Mouse (Mus musculus): ENCODE data around the gene Olfr689.
"Not testable (repeated sequence)": the region's sequence is repeated elsewhere in the genome, so short reads cannot be mapped to it uniquely, and the experiment has no call there.

Gene Olfr689

GRCm38 (mm10) chr7:105310865-105311264 is at the start of gene Olfr689:
Gene Olfr689 (plus strand): TSS chr7:105311165.
- no peak for DNase-seq

GRCm38 (mm10) chr7:105272426-105272825 is 38.5 kb upstream of the Olfr689 start:
- DNase-seq, result no peak

DNA sequence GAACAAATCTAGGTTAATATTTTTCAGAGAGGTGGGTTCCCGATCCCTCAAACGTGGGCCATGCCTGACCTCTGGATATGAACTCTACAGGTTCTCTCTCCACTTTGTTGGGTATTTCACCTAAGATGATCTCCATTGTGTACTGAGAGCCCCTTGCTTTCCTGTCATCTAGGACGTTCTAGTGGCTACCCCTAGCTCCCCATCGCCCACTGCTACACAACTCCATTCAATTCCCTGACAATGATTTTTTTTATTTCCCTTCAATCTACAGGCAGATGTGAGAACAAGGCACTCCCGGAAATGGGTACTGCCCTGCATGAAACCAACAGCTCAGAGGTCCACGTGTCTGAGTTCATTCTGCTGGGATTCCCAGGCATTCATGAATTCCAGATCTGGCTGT is 23.2 kb upstream of the Olfr689 start, which contains the start of gene Olfr688:
Olfr688 (plus strand) TSS at position 301 of the 400 bp plus-strand sequence.
- DNase-seq, result no peak

- DNase-seq, result no peak
Observed at GRCm38 (mm10) chr7:105290051-105290450, 20.9 kb upstream of the Olfr689 start.

DNA sequence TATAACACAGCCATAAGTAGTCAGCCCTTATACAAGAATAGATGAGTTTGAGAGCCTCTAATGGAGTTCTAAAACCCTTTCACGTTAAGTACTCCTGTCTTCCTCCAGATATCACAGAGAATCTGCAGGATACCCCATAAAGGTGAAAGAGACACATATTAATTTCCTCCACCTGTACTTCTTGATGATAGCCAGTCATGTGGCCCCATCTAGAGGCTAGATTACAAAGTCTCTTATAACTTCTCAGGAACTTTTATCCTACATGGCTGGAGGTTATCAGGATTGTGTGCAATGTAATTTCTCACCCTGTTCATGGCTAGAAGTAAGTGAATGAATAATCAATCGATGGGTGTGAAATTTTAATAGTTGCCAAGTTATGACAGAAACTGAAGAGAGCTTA is 14.3 kb downstream of the Olfr689 start:
- DNase-seq, result no peak

- DNase-seq, result no peak
Observed at GRCm38 (mm10) chr7:105334004-105334403, 23.0 kb downstream of the Olfr689 start, which contains the start of gene Olfr690. Gene Olfr690 (minus strand): TSS chr7:105334104.

DNA sequence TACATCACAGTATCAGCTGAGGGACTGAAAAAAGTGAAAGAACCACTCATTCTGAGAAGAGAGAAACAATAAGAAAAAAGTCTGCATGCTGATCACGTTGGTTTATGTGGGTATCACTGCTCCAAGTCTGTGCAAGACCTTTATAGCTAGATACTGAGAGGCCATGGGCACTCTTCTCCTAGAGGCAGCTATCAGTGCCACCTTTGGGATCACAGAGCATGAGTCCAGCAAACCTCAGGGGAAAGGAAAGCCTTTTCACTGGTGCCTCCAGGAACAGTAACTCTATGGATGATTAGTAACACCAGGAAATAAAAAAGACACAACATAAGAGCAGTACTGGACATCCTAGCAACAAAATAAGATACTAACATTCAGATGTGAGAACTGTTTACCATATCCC is 31.2 kb downstream of the Olfr689 start, which contains the start of gene Olfr691:
Olfr691 (minus strand) TSS at position 101 of the 400 bp plus-strand sequence.
- DNase-seq, result no peak

DNA sequence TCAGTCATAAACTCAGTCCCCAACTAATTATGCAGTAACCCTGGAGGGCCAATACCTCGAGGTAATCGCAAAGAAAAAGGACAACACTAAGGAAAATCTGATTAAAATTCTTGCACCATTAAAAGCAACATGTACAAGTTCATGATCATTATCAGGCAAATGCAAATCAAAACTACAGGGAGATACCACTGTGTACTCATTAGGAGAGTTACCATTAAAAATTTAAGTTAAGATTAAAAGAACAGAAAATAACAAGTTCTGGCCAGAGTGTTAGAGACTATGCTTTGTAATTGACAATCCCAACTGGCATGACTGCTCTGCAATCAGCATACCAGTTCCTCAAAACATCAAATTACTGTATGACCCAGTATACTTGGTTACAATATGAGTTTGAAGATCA is 31.8 kb downstream of the Olfr689 start:
- DNase-seq, result no peak

GRCm38 (mm10) chr7:105356064-105356463 is 45.1 kb downstream of the Olfr689 start:
- DNase-seq, result not testable (repeated sequence)

DNA sequence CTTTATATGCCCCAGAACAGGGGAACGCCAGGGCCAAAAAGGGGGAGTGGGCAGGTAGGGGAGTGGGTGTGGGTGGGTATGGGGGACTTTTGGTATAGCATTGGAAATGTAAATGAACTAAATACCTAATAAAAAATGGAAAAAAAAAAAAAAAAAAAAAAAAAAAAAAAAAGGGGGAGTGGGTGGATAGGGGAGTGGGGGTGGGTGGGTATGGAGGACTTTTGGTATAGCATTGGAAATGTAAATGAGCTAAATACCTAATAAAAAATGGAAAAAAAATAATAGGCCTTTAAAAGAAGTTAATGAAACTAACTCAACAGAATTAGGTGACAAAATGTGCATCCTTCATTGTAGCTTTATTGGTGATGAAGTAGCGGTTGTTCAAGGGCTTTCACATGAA is 45.5 kb downstream of the Olfr689 start:
- DNase-seq, result not testable (repeated sequence)

DNA sequence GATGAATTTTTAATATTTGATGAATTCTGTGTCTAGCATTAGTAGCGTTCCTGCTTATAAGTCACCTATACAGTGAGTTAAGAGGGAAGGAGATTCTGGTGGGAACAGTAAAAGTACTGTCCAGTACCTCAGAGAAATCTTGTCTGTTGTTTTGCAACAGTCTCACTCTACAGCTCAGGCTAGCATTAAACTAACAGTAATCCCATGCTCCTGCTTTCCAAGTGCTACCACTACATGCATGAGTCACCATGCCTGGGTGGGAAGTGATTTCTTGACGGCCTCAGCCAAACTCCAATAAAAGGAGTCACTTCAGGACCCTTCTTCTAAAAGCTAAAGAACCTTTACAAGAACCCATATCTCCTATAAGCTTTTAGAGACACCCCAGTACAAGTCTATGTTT is 50.7 kb downstream of the Olfr689 start:
- no peak for DNase-seq

DNA sequence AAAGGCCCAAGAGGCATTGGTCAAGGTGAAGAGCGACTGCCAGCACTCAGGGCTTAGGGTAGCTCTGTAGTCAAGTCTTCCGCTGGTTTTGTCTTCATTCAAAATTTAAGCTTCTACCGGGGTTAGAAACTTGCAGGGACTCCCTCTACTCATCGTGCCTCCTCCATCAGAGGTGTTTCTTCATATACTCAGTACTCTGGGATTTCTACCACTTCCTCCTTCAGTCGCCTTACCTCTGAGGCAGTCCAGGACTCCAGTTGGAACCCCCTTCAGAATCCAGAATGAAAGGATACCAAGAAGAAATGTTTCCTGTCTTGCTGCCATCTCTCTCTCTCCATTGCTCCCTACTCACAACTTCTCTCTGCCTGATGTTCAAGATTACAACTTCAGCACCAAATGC is 56.3 kb downstream of the Olfr689 start:
- no peak for DNase-seq

GRCm38 (mm10) chr7:105367930-105368329 is 57.0 kb downstream of the Olfr689 start, which contains the start of gene Olfr692:
Gene Olfr692 (plus strand): TSS chr7:105368230.
- DNase-seq, result no peak

DNA sequence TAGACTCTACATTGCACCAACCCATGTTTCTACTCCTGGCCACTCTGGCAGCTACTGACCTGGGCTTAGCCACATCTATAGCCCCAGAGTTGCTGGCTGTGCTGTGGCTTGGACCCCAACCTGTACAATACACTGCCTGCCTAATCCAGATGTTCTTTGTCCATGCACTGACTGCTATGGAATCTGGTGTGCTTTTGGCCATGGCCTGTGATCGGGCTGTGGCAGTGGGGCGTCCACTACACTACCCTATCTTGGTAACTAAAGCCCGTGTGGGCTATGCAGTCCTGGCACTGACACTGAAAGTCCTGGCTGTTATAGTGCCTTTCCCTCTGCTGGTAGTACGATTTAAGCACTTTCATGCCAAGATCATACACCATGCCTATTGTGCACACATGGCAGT is 57.6 kb downstream of the Olfr689 start:
- DNase-seq, result no peak

Data from kidney, adult 8-10 months (tissue).